Mouse (Mus musculus) erythroblast, embryonic 14.5 days (primary cell): Measurements from ENCODE around the gene Ppfia4. TPM values are rescaled to one million over a fixed set of nuclear protein-coding genes. Genes with fewer than 3 reads are reported as not detected.

Experiments used
- H3K27me3 ChIP-seq: 2 replicates; pipeline ENCODE4 v1.6.1; 2012; ENCODE audit warnings: inconsistent platforms; ENCODE audit not compliant: control insufficient read depth
- H3K36me3 ChIP-seq: 2 replicates; pipeline ENCODE4 v1.6.1; 2012; ENCODE audit warnings: mild to moderate bottlenecking, inconsistent platforms; ENCODE audit not compliant: control insufficient read depth
- H3K4me1 ChIP-seq: 2 replicates; pipeline ENCODE4 v1.6.1; 2012; ENCODE audit warnings: inconsistent platforms; ENCODE audit not compliant: control insufficient read depth
- H3K4me3 ChIP-seq: replicated peaks from 2 replicates; pipeline ENCODE3; 2012; ENCODE audit warnings: moderate library complexity, mild to moderate bottlenecking, inconsistent platforms
- H3K9me3 ChIP-seq: 2 replicates; pipeline ENCODE4 v1.6.1; 2012; ENCODE audit warnings: low read length, inconsistent platforms, mixed read lengths; ENCODE audit not compliant: control insufficient read depth
- GATA1 ChIP-seq: IDR thresholded peaks from 2 replicates; pipeline ENCODE4 v1.6.1; 2012; ENCODE audit warnings: low read length, inconsistent platforms, mixed read lengths
- TAL1 ChIP-seq: IDR thresholded peaks from 3 replicates; pipeline ENCODE4 v1.6.1; 2012; ENCODE audit warnings: low read length, inconsistent platforms, mixed read lengths
- polyA plus RNA-seq: library from polyadenylated mRNA; stranded (reverse); fragments of >175 nt; gene quantifications from 2 replicates; pipeline ENCODE4 v1.2.3, GENCODE M21; 2012

The Ppfia4 gene
- polyA plus RNA-seq, 1 experiment: 0.03 TPM

GRCm38 (mm10) chr1:134310729-134311128 is 22.0 kb downstream of the Ppfia4 start:
- Histone ChIP-seq H3K27me3 (no peaks in the 10 kb centered on the region), H3K36me3 (no peaks in the 10 kb centered on the region), H3K9me3 (no peaks in the 10 kb centered on the region), H3K4me3 (no peak overlapping the region), H3K4me1 (no peaks in the 10 kb centered on the region)
- no peak for TF ChIP-seq TAL1
- TF ChIP-seq GATA1: no peak

GRCm38 (mm10) chr1:134310291-134310690 is 22.4 kb downstream of the Ppfia4 start:
- Histone ChIP-seq H3K36me3 (no peaks in the 10 kb centered on the region), H3K4me3 (no peak overlapping the region), H3K4me1 (no peaks in the 10 kb centered on the region), H3K27me3 (no peaks in the 10 kb centered on the region), H3K9me3 (no peaks in the 10 kb centered on the region)
- no peak for TF ChIP-seq TAL1
- TF ChIP-seq GATA1: no peak

- Histone ChIP-seq H3K4me3 (no peak overlapping the region), H3K27me3 (no peaks in the 10 kb centered on the region), H3K36me3 (no peaks in the 10 kb centered on the region), H3K9me3 (0 out of 2 replicates have a peak, but pooled peaks cover 3% of the 10 kb centered on the region), H3K4me1 (no peaks in the 10 kb centered on the region)
- no peak for TF ChIP-seq GATA1
- TF ChIP-seq TAL1: no peak
Observed at GRCm38 (mm10) chr1:134307409-134307808, 25.3 kb downstream of the Ppfia4 start.

GRCm38 (mm10) chr1:134304940-134305339 is 27.8 kb downstream of the Ppfia4 start:
- H3K4me1 ChIP-seq: no peaks in the 10 kb centered on the region
- H3K9me3 ChIP-seq: 0 out of 2 replicates have a peak, but pooled peaks cover 3% of the 10 kb centered on the region
- no peak overlapping the region for H3K4me3 ChIP-seq
- peaks cover 8% of the 10 kb centered on the region for H3K27me3 ChIP-seq
- no peaks in the 10 kb centered on the region for H3K36me3 ChIP-seq
- no peak for TF ChIP-seq TAL1
- TF ChIP-seq GATA1: no peak

GRCm38 (mm10) chr1:134302568-134303238 is 30.0 kb downstream of the Ppfia4 start:
- Histone ChIP-seq H3K4me1 (no peaks in the 10 kb centered on the region), H3K27me3 (peaks cover 30% of the 10 kb centered on the region), H3K36me3 (no peaks in the 10 kb centered on the region), H3K9me3 (0 out of 2 replicates have a peak, but pooled peaks cover 3% of the 10 kb centered on the region), H3K4me3 (no peak overlapping the region)
- TF ChIP-seq TAL1 (no peak), GATA1 (no peak)

GRCm38 (mm10) chr1:134298636-134299411 is 33.9 kb downstream of the Ppfia4 start:
- Histone ChIP-seq H3K36me3 (no peaks in the 10 kb centered on the region), H3K4me3 (peak overlapping the region; percentile 28), H3K27me3 (peaks cover 40% of the 10 kb centered on the region), H3K4me1 (no peaks in the 10 kb centered on the region), H3K9me3 (0 out of 2 replicates have a peak, but pooled peaks cover 5% of the 10 kb centered on the region)
- TF ChIP-seq TAL1 (no peak), GATA1 (no peak)

- no peak for TF ChIP-seq GATA1
- no peak for TF ChIP-seq TAL1
Observed at GRCm38 (mm10) chr1:134297265-134297664, 35.5 kb downstream of the Ppfia4 start.

GRCm38 (mm10) chr1:134293738-134294604 is 38.8 kb downstream of the Ppfia4 start:
- no peaks in the 10 kb centered on the region for H3K4me1 ChIP-seq
- H3K9me3 ChIP-seq: 0 out of 2 replicates have a peak, but pooled peaks cover 2% of the 10 kb centered on the region
- peaks cover 23% of the 10 kb centered on the region for H3K27me3 ChIP-seq
- no peaks in the 10 kb centered on the region for H3K36me3 ChIP-seq
- no peak overlapping the region for H3K4me3 ChIP-seq
- TF ChIP-seq GATA1: no peak
- no peak for TF ChIP-seq TAL1

More at GRCm38 (mm10) chr1:134297265-134297664, 35.5 kb downstream of the Ppfia4 start:
- Histone ChIP-seq H3K27me3 (peaks cover 40% of the 10 kb centered on the region), H3K4me1 (no peaks in the 10 kb centered on the region), H3K4me3 (no peak overlapping the region), H3K9me3 (0 out of 2 replicates have a peak, but pooled peaks cover 2% of the 10 kb centered on the region), H3K36me3 (no peaks in the 10 kb centered on the region)
